In genomic region chr17:69109216-69109615, GRCm38 (mm10) we compare ENCODE assay signal across 10 mouse cellular contexts. TPM values are rescaled to one million over a fixed set of nuclear protein-coding genes. Genes with fewer than 3 reads are reported as not detected.
DNase-seq lines count a peak whose midpoint lies in the region; ATAC-seq and TF ChIP-seq lines count a peak whose summit lies in the region.
"Had no signal": no experiment of that assay in that cellular context is flagged by ENCODE, and none has a peak within 500 bp of the region (broad histone marks: within the 10 kb centered on the region; RNA-seq: fewer than 3 reads in every experiment).

No protein-coding gene starts in this region.

- H3K27ac ChIP-seq in hindbrain, postnatal 0 days, result no peak overlapping the region
- H3K27ac ChIP-seq in hindbrain, embryonic 13.5 days, result no peak overlapping the region
- H3K27ac ChIP-seq: embryonic facial prominence, embryonic 13.5 days had no signal

- H3K4me3 ChIP-seq in hindbrain, postnatal 0 days (ENCODE audit: low read length), result no peak overlapping the region
- H3K4me3 ChIP-seq in hindbrain, embryonic 13.5 days, result no peak overlapping the region
- H3K4me3 ChIP-seq: embryonic facial prominence, embryonic 13.5 days had no signal

- H3K4me1 ChIP-seq in hindbrain, postnatal 0 days (ENCODE audit: insufficient read depth, low read length), result no peaks in the 10 kb centered on the region
- no peaks in the 10 kb centered on the region for H3K4me1 ChIP-seq in hindbrain, embryonic 13.5 days (replicated peaks)
- H3K4me1 ChIP-seq: embryonic facial prominence, embryonic 13.5 days had no signal

- no peak for DNase-seq in hindbrain, postnatal 0 days (ENCODE audit: low spot score)
- DNase-seq in lung, postnatal 36 days, result peak; percentile 7
- no peak for DNase-seq in lung, adult 18-20 months
- peak; percentile 41 for DNase-seq in R1 (ENCODE audit: low read depth, low spot score)
- peak; percentile 26 to 68 for DNase-seq in kidney, postnatal 36 days
- DNase-seq in frontal cortex, postnatal 36 days (ENCODE audit: low spot score in 2 of 2), result no peak
- DNase-seq: thymus, adult 18-20 months had no signal

- peak; percentile 50 for TF ChIP-seq CTCF in hindbrain, postnatal 0 days (IDR thresholded peaks at IDR 0.05; ENCODE audit: low read depth)

- H3K27me3 ChIP-seq in hindbrain, postnatal 0 days (ENCODE audit: insufficient read depth, low read length), result no peaks in the 10 kb centered on the region
- H3K27me3 ChIP-seq in hindbrain, embryonic 13.5 days, result no peaks in the 10 kb centered on the region
- H3K27me3 ChIP-seq: embryonic facial prominence, embryonic 13.5 days had no signal

- 48% methylated on average over 6 of the region's 6 CpGs for WGBS in hindbrain, postnatal 0 days
- WGBS in hindbrain, embryonic 13.5 days, result 56% methylated on average over 6 of the region's 6 CpGs

- no peaks in the 10 kb centered on the region for H3K9me3 ChIP-seq in hindbrain, postnatal 0 days (ENCODE audit: low read length)
- H3K9me3 ChIP-seq in hindbrain, embryonic 13.5 days, result no peaks in the 10 kb centered on the region
- H3K9me3 ChIP-seq: embryonic facial prominence, embryonic 13.5 days had no signal

- no peaks in the 10 kb centered on the region for H3K36me3 ChIP-seq in hindbrain, postnatal 0 days (ENCODE audit: insufficient read depth, low read length)
- no peaks in the 10 kb centered on the region for H3K36me3 ChIP-seq in hindbrain, embryonic 13.5 days
- H3K36me3 ChIP-seq: embryonic facial prominence, embryonic 13.5 days; G1E had no signal

- H3K4me2 ChIP-seq in hindbrain, postnatal 0 days (ENCODE audit: low read depth, low read length), result no peak overlapping the region
- H3K4me2 ChIP-seq in hindbrain, embryonic 13.5 days, result no peak overlapping the region
- H3K4me2 ChIP-seq: embryonic facial prominence, embryonic 13.5 days had no signal

- H3K9ac ChIP-seq in hindbrain, postnatal 0 days (replicated peaks; ENCODE audit: low read length), result no peak overlapping the region
- H3K9ac ChIP-seq in hindbrain, embryonic 13.5 days, result no peak overlapping the region
- H3K9ac ChIP-seq: embryonic facial prominence, embryonic 13.5 days had no signal

- 0 out of 2 replicates have a peak, but pooled peaks have one; percentile 27 for ATAC-seq in hindbrain, postnatal 0 days
- ATAC-seq in hindbrain, embryonic 13.5 days (ENCODE audit: low FRiP score), result no peak

RNA-seq across cellular contexts. Expression of gene Epb41l3, which starts 33.7 kb away (rescaled TPM):
- total RNA-seq in hindbrain, postnatal 0 days (2014; rRNA removed), result 105 and 110 TPM in 2 replicates
- polyA plus RNA-seq in hindbrain, postnatal 0 days (2015; fragmentation: Nextera tagmentation; extraction: Ambion mirVana), result 103 and 107 TPM in 2 replicates
- 73.3 and 75.4 TPM in 2 replicates for polyA plus RNA-seq in hindbrain, embryonic 13.5 days (2015; fragmentation: Nextera tagmentation; extraction: Ambion mirVana)
- polyA plus RNA-seq: G1E had no signal

Comparison
In these comparisons a context has a peak if more than half of its experiments do, and no peak if none do; other contexts are left out.
1. DNase-seq: peak in lung, postnatal 36 days (single experiment), R1 (single experiment) and kidney, postnatal 36 days (2 of 2); none in hindbrain, postnatal 0 days (single experiment), lung, adult 18-20 months (0 of 2) and frontal cortex, postnatal 36 days (0 of 2).